In genomic region chr6:136913384-136914126, GRCm38 (mm10) we compare ENCODE assay signal across 7 mouse cellular contexts. TPM values are rescaled to one million over a fixed set of nuclear protein-coding genes. Genes with fewer than 3 reads are reported as not detected.
DNase-seq lines count a peak whose midpoint lies in the region; ATAC-seq lines count a peak whose summit lies in the region.

No protein-coding gene starts in this region.

- peak overlapping the region; percentile 43 for H3K4me3 ChIP-seq in embryonic facial prominence, embryonic 10.5 days
- no peak overlapping the region for H3K4me3 ChIP-seq in forebrain, embryonic 16.5 days (replicated peaks; ENCODE audit: low read length)
- H3K4me3 ChIP-seq in hindbrain, embryonic 14.5 days (replicated peaks; ENCODE audit: low read length), result peak overlapping the region; percentile 18; the same call in 1 of the 2 replicates
- no peak overlapping the region for H3K4me3 ChIP-seq in liver, embryonic 12.5 days
- H3K4me3 ChIP-seq in neural tube, embryonic 13.5 days, result peak overlapping the region; percentile 19

- 18% methylated on average over 18 of the region's 18 CpGs for WGBS in embryonic facial prominence, embryonic 10.5 days
- 15% methylated on average over 18 of the region's 18 CpGs for WGBS in forebrain, embryonic 16.5 days
- 19% methylated on average over 18 of the region's 18 CpGs for WGBS in hindbrain, embryonic 14.5 days
- 29% methylated on average over 18 of the region's 18 CpGs for WGBS in liver, embryonic 12.5 days (ENCODE audit: insufficient replicate concordance)
- WGBS in neural tube, embryonic 13.5 days, result 16% methylated on average over 18 of the region's 18 CpGs

- H3K27me3 ChIP-seq in embryonic facial prominence, embryonic 10.5 days (replicated peaks; ENCODE audit: low read depth, poor library complexity, severe bottlenecking), result 0 out of 2 replicates have a peak, but pooled peaks cover 5% of the 10 kb centered on the region
- no peaks in the 10 kb centered on the region for H3K27me3 ChIP-seq in forebrain, embryonic 16.5 days (replicated peaks; ENCODE audit: control insufficient read depth, insufficient read depth, low read length)
- no peaks in the 10 kb centered on the region for H3K27me3 ChIP-seq in hindbrain, embryonic 14.5 days (ENCODE audit: control insufficient read depth, insufficient read depth, low read length)
- H3K27me3 ChIP-seq in liver, embryonic 12.5 days (replicated peaks), result no peaks in the 10 kb centered on the region
- H3K27me3 ChIP-seq in neural tube, embryonic 13.5 days, result 0 out of 2 replicates have a peak, but pooled peaks cover 5% of the 10 kb centered on the region

- H3K4me1 ChIP-seq in embryonic facial prominence, embryonic 10.5 days, result peaks cover 14% of the 10 kb centered on the region
- H3K4me1 ChIP-seq in forebrain, embryonic 16.5 days (replicated peaks; ENCODE audit: control insufficient read depth, insufficient read depth, low read length), result peaks cover 8% of the 10 kb centered on the region
- peaks cover 8% of the 10 kb centered on the region; the same call in 1 of the 2 replicates for H3K4me1 ChIP-seq in hindbrain, embryonic 14.5 days (replicated peaks; ENCODE audit: control insufficient read depth, insufficient read depth, low read length)
- H3K4me1 ChIP-seq in liver, embryonic 12.5 days, result peaks cover 12% of the 10 kb centered on the region
- H3K4me1 ChIP-seq in neural tube, embryonic 13.5 days (replicated peaks), result peaks cover 8% of the 10 kb centered on the region

- peak overlapping the region; percentile 66; the same call in 1 of the 2 replicates for H3K27ac ChIP-seq in embryonic facial prominence, embryonic 10.5 days (replicated peaks)
- H3K27ac ChIP-seq in forebrain, embryonic 16.5 days (ENCODE audit: low read length), result no peak overlapping the region
- H3K27ac ChIP-seq in hindbrain, embryonic 14.5 days, result no peak overlapping the region
- H3K27ac ChIP-seq in liver, embryonic 12.5 days, result no peak overlapping the region
- H3K27ac ChIP-seq in neural tube, embryonic 13.5 days (replicated peaks), result no peak overlapping the region

- no peaks in the 10 kb centered on the region for H3K36me3 ChIP-seq in embryonic facial prominence, embryonic 10.5 days (replicated peaks)
- H3K36me3 ChIP-seq in forebrain, embryonic 16.5 days (ENCODE audit: control insufficient read depth, insufficient read depth), result no peaks in the 10 kb centered on the region
- H3K36me3 ChIP-seq in hindbrain, embryonic 14.5 days (replicated peaks; ENCODE audit: control insufficient read depth, insufficient read depth), result no peaks in the 10 kb centered on the region
- no peaks in the 10 kb centered on the region for H3K36me3 ChIP-seq in liver, embryonic 12.5 days
- no peaks in the 10 kb centered on the region for H3K36me3 ChIP-seq in neural tube, embryonic 13.5 days

- H3K9me3 ChIP-seq in embryonic facial prominence, embryonic 10.5 days, result no peaks in the 10 kb centered on the region
- no peaks in the 10 kb centered on the region for H3K9me3 ChIP-seq in forebrain, embryonic 16.5 days (ENCODE audit: control insufficient read depth, low read length)
- H3K9me3 ChIP-seq in hindbrain, embryonic 14.5 days (ENCODE audit: control insufficient read depth, low read length), result no peaks in the 10 kb centered on the region
- H3K9me3 ChIP-seq in liver, embryonic 12.5 days (replicated peaks), result no peaks in the 10 kb centered on the region
- no peaks in the 10 kb centered on the region for H3K9me3 ChIP-seq in neural tube, embryonic 13.5 days

- peak overlapping the region; percentile 37 for H3K4me2 ChIP-seq in forebrain, embryonic 16.5 days (ENCODE audit: low read length)
- peak overlapping the region; percentile 57 for H3K4me2 ChIP-seq in hindbrain, embryonic 14.5 days (replicated peaks)
- H3K4me2 ChIP-seq in liver, embryonic 12.5 days, result peak overlapping the region; percentile 42
- H3K4me2 ChIP-seq in neural tube, embryonic 13.5 days, result peak overlapping the region; percentile 52

- peak; percentile 74 for DNase-seq in embryonic facial prominence, embryonic 10.5 days (ENCODE audit: low spot score)
- DNase-seq in hindbrain, embryonic 14.5 days (ENCODE audit: low spot score), result no peak
- no peak for DNase-seq in MN1 (ENCODE audit: low spot score)
- DNase-seq in layer of hippocampus, adult 9-11 months, result no peak

- peak; percentile 76 for ATAC-seq in forebrain, embryonic 16.5 days
- peak; percentile 48; the same call in 1 of the 2 replicates for ATAC-seq in hindbrain, embryonic 14.5 days (ENCODE audit: low FRiP score)
- ATAC-seq in liver, embryonic 12.5 days, result no peak
- ATAC-seq in neural tube, embryonic 13.5 days (ENCODE audit: low read depth), result peak; percentile 43; the same call in 1 of the 2 replicates

- H3K9ac ChIP-seq in forebrain, embryonic 16.5 days (replicated peaks; ENCODE audit: low read depth, low read length), result no peak overlapping the region
- H3K9ac ChIP-seq in hindbrain, embryonic 14.5 days, result no peak overlapping the region
- H3K9ac ChIP-seq in liver, embryonic 12.5 days, result no peak overlapping the region
- H3K9ac ChIP-seq in neural tube, embryonic 13.5 days, result peak overlapping the region; percentile 41

RNA-seq across cellular contexts. Expression of gene Erp27, which starts 8.4 kb away (rescaled TPM):
- polyA plus RNA-seq in embryonic facial prominence, embryonic 10.5 days (2016; fragmentation: Nextera tagmentation; extraction: Ambion mirVana), result 0.29 TPM in 1 of 2 replicates, not detected in the other
- polyA plus RNA-seq in forebrain, embryonic 16.5 days (2015; fragmentation: Nextera tagmentation; extraction: Ambion mirVana), result 0.24 and 0.34 TPM in 2 replicates
- polyA plus RNA-seq in hindbrain, embryonic 14.5 days (2014; fragmentation: Nextera tagmentation; extraction: Ambion mirVana), result not detected in 2 replicates
- polyA plus RNA-seq in liver, embryonic 12.5 days (2016; fragmentation: Nextera tagmentation; extraction: Ambion mirVana), result 0.27 and 0.43 TPM in 2 replicates
- polyA plus RNA-seq in neural tube, embryonic 13.5 days (2015; fragmentation: Nextera tagmentation; extraction: Ambion mirVana), result not detected in 2 replicates

RNA-seq across cellular contexts. Expression of gene Pde6h, which starts 10.1 kb away (rescaled TPM):
- not detected in 2 replicates for polyA plus RNA-seq in embryonic facial prominence, embryonic 10.5 days (2016; fragmentation: Nextera tagmentation; extraction: Ambion mirVana)
- not detected in 2 replicates for polyA plus RNA-seq in forebrain, embryonic 16.5 days (2015; fragmentation: Nextera tagmentation; extraction: Ambion mirVana)
- 0.03 and 0.48 TPM in 2 replicates for polyA plus RNA-seq in hindbrain, embryonic 14.5 days (2014; fragmentation: Nextera tagmentation; extraction: Ambion mirVana)
- polyA plus RNA-seq in liver, embryonic 12.5 days (2016; fragmentation: Nextera tagmentation; extraction: Ambion mirVana), result not detected in 2 replicates
- not detected in 2 replicates for polyA plus RNA-seq in neural tube, embryonic 13.5 days (2015; fragmentation: Nextera tagmentation; extraction: Ambion mirVana)

RNA-seq across cellular contexts. Expression of gene Arhgdib, which starts 28.1 kb away (rescaled TPM):
- 32.1 and 39.3 TPM in 2 replicates for polyA plus RNA-seq in embryonic facial prominence, embryonic 10.5 days (2016; fragmentation: Nextera tagmentation; extraction: Ambion mirVana)
- polyA plus RNA-seq in forebrain, embryonic 16.5 days (2015; fragmentation: Nextera tagmentation; extraction: Ambion mirVana), result 18.5 and 20.6 TPM in 2 replicates
- polyA plus RNA-seq in hindbrain, embryonic 14.5 days (2014; fragmentation: Nextera tagmentation; extraction: Ambion mirVana), result 14.7 and 17.9 TPM in 2 replicates
- polyA plus RNA-seq in liver, embryonic 12.5 days (2016; fragmentation: Nextera tagmentation; extraction: Ambion mirVana), result 120 and 122 TPM in 2 replicates
- 16.6 and 19.8 TPM in 2 replicates for polyA plus RNA-seq in neural tube, embryonic 13.5 days (2015; fragmentation: Nextera tagmentation; extraction: Ambion mirVana)

RNA-seq across cellular contexts. Expression of gene Mgp, which starts 37.9 kb away (rescaled TPM):
- polyA plus RNA-seq in embryonic facial prominence, embryonic 10.5 days (2016; fragmentation: Nextera tagmentation; extraction: Ambion mirVana), result 3.5 and 4.2 TPM in 2 replicates
- 8.2 and 22.7 TPM in 2 replicates for polyA plus RNA-seq in forebrain, embryonic 16.5 days (2015; fragmentation: Nextera tagmentation; extraction: Ambion mirVana)
- 9.2 and 11.7 TPM in 2 replicates for polyA plus RNA-seq in hindbrain, embryonic 14.5 days (2014; fragmentation: Nextera tagmentation; extraction: Ambion mirVana)
- polyA plus RNA-seq in liver, embryonic 12.5 days (2016; fragmentation: Nextera tagmentation; extraction: Ambion mirVana), result 4.3 and 7.4 TPM in 2 replicates
- 30.1 and 32.9 TPM in 2 replicates for polyA plus RNA-seq in neural tube, embryonic 13.5 days (2015; fragmentation: Nextera tagmentation; extraction: Ambion mirVana)

RNA-seq across cellular contexts. Expression of gene Art4, which starts 56.0 kb away (rescaled TPM):
- polyA plus RNA-seq in embryonic facial prominence, embryonic 10.5 days (2016; fragmentation: Nextera tagmentation; extraction: Ambion mirVana), result 2.2 and 2.6 TPM in 2 replicates
- 0.08 and 0.09 TPM in 2 replicates for polyA plus RNA-seq in forebrain, embryonic 16.5 days (2015; fragmentation: Nextera tagmentation; extraction: Ambion mirVana)
- 0.10 and 0.21 TPM in 2 replicates for polyA plus RNA-seq in hindbrain, embryonic 14.5 days (2014; fragmentation: Nextera tagmentation; extraction: Ambion mirVana)
- polyA plus RNA-seq in liver, embryonic 12.5 days (2016; fragmentation: Nextera tagmentation; extraction: Ambion mirVana), result 26.3 and 27.0 TPM in 2 replicates
- polyA plus RNA-seq in neural tube, embryonic 13.5 days (2015; fragmentation: Nextera tagmentation; extraction: Ambion mirVana), result 0.34 and 0.59 TPM in 2 replicates

Comparison
In these comparisons a context has a peak if more than half of its experiments do, and no peak if none do; other contexts are left out.
1. H3K4me3 ChIP-seq: peak in embryonic facial prominence, embryonic 10.5 days (single experiment), hindbrain, embryonic 14.5 days (single experiment) and neural tube, embryonic 13.5 days (single experiment); none in forebrain, embryonic 16.5 days (single experiment) and liver, embryonic 12.5 days (single experiment).
2. Peak in every context shown above with its lines, with median percentiles within 50 percentile points of each other: H3K4me2 ChIP-seq.